Mouse (Mus musculus): Measurements from ENCODE around the gene Tmem121b.

Tmem121b gene

GRCm38 (mm10) chr6:120492499-120493373 lies 871 bp downstream of the Tmem121b start:
- no peak for DNase-seq (ENCODE audit: low read depth, low spot score)

DNA sequence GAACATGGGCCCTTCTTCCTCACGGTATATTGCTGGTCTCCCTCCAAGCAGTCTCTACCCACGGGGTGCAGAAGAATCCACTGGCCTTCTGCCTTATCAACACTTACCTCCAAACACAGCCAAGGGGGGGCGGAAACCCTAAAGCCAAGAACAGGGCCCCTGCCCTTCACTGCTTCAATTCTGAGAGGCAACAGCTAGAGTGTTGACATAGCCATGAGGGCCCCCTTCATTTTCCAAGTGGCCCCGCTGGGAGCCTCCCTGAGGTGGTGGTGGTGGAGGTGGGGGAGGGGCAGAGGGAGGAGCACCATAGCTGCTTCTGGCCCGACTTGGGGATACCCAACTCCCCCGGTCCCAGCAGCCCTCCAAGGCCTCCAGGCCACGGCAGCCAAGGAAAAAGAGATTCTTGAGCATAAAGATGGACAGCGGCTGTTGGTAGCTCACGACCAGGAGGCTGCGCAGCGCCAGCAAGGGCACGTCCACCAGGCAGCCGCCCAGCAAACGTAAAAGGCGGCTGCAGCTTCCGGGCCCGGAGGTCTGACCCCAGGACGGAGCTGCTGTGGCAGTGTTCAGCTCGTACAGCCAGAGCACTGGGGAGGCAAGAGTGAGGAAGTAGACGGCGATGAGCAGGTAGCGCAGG lies 1.6 kb downstream of the Tmem121b start:
- no peak for DNase-seq (ENCODE audit: low read depth, low spot score)

- DNase-seq (ENCODE audit: low read depth, low spot score), result no peak
Observed at GRCm38 (mm10) chr6:120491064-120491463, 2.5 kb downstream of the Tmem121b start.

GRCm38 (mm10) chr6:120489461-120489860 lies 4.1 kb downstream of the Tmem121b start:
- no peak for DNase-seq (ENCODE audit: low read depth, low spot score)

GRCm38 (mm10) chr6:120488647-120489046 lies 5.0 kb downstream of the Tmem121b start:
- no peak for DNase-seq (ENCODE audit: low read depth, low spot score)

- DNase-seq (ENCODE audit: low read depth, low spot score), result no peak
Observed at GRCm38 (mm10) chr6:120486051-120486510, 7.5 kb downstream of the Tmem121b start.

DNA sequence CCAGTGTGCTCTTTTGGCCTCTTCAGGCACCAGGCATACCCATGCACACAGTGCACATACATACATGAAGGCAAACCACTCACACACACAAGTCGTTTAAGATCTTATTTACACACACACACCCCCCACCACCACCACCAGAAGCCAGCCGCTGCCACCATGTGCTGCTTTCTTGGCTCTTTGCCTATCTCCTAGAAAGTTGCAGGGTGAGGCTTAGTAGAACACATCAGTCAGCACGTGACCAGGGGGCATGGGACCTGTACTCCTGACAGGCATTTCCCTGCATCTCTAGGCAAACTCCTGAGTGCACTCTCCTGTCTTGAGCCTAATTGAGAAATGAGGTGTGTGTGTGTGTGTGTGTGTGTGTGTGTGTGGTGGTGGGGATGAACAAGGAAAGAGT lies 8.6 kb downstream of the Tmem121b start:
- DNase-seq (ENCODE audit: low read depth, low spot score), result no peak

GRCm38 (mm10) chr6:120483211-120483626 lies 10.4 kb downstream of the Tmem121b start:
- no peak for DNase-seq (ENCODE audit: low read depth, low spot score)

GRCm38 (mm10) chr6:120482756-120483155 lies 10.9 kb downstream of the Tmem121b start:
- DNase-seq (ENCODE audit: low read depth, low spot score), result no peak

GRCm38 (mm10) chr6:120482021-120482420 lies 11.6 kb downstream of the Tmem121b start:
- DNase-seq (ENCODE audit: low read depth, low spot score), result no peak

DNA sequence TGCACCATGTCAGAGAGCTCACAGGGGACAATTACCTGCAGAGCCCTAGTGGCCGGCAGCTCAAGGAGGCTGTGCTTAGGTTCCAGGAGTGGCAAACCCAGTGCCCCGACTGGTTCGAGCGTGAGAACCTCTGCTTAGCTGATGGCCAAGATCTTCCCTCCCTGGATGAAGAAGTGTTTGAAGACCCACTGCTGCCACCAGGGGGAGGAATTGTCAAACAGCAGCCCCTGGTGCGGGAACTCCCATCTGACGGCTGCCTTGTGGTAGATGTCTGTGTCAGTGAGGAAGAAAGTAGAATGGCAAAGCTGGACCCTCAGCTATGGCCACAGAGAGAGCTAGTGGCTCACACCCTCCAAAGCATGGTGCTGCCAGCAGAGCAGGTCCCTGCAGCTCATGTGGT lies 12.1 kb downstream of the Tmem121b start:
- DNase-seq (ENCODE audit: low read depth, low spot score), result no peak

GRCm38 (mm10) chr6:120480361-120480760 lies 13.2 kb downstream of the Tmem121b start:
- DNase-seq (ENCODE audit: low read depth, low spot score), result no peak

GRCm38 (mm10) chr6:120479302-120479701 lies 14.3 kb downstream of the Tmem121b start:
- DNase-seq (ENCODE audit: low read depth, low spot score), result no peak

DNA sequence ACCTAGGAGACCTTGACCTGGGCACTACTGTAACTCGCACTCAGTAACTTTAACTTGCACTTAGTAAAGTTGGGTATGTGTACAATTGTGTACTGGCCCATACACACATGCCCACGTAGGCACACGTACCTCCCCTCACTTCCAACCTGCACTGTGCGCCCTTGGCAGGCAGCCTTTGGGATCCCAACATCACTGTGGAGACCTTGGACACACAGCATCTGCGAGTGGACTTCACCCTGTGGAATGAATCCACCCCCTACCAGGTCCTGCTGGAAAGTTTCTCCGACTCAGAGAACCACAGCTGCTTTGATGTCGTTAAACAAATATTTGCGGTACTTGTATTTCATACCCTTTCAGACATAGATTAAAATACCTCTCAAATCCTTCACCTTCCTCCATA lies 18.3 kb downstream of the Tmem121b start:
- DNase-seq (ENCODE audit: low read depth, low spot score), result no peak

DNA sequence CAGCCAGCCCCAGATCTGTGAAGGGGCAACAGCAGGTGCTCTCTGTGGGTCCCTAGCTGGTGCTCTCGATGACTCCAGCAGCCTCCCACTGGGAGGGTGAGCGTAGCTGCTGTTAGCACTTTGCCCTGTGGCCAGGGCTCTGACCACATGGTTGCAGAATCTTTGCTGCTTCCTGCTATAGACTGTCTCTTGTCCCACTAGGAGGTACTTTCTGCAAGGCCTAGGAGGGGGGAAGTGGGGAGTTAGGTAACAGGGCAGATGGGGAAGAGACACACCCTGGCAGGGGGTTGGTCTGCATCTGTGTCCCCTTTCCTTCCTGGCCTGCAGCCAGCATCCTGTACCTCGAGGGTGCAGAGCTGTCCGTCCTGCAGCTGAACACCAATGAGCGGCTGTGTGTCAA lies 20.2 kb downstream of the Tmem121b start:
- DNase-seq (ENCODE audit: low read depth, low spot score), result no peak

- no peak for DNase-seq (ENCODE audit: low read depth, low spot score)
Observed at GRCm38 (mm10) chr6:120472455-120473140, 21.0 kb downstream of the Tmem121b start.

- DNase-seq (ENCODE audit: low read depth, low spot score), result no peak
Observed at GRCm38 (mm10) chr6:120471991-120472441, 21.6 kb downstream of the Tmem121b start.

- no peak for DNase-seq (ENCODE audit: low read depth, low spot score)
Observed at GRCm38 (mm10) chr6:120470666-120471065, 22.9 kb downstream of the Tmem121b start.

GRCm38 (mm10) chr6:120469770-120470169 lies 23.8 kb downstream of the Tmem121b start:
- DNase-seq (ENCODE audit: low read depth, low spot score), result no peak

GRCm38 (mm10) chr6:120469268-120469667 lies 24.3 kb downstream of the Tmem121b start:
- no peak for DNase-seq (ENCODE audit: low read depth, low spot score)

DNA sequence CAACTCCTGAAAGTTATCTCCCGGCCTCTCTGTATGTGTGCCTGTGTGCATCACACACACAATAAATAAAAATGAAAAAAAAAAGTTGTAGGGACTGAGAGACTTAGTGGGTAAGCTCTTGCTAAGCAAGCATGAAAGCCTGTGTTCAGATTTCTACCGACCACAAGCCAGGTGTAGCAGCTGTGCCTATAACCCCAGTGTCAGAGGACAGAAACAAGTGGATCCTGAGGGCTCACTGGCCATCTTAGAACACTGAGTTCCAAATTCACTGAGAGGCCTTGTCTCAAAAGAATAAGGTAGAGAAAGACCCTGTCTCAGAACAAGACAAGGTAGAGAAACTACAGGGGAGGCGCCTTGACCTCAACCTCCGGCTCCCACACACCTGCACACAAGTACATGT lies 25.3 kb downstream of the Tmem121b start:
- no peak for DNase-seq (ENCODE audit: low read depth, low spot score)
